Comparison of ENCODE assay signal across 16 mouse cellular contexts in the genomic region with DNA sequence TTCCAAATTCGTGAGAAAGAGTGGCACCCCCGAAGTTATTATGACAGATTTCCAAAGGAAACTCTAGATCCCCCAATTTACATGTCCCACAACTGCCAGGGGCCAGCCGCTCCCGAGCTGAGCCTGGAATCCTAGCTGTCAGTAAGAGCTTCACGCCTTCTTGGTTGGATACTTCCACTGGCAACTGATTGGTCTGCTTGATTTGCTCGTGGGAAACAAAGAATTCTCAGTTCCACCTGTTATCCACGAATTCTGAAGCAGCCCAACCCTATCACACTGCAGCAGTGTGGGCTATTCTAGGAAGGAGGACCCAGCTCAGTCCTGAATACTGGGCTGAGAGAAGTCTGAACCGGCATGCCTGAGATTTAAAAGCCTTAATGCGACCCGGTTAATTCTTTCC. TPM values are rescaled to one million over a fixed set of nuclear protein-coding genes. Genes with fewer than 3 reads are reported as not detected.
A peak's percentile ranks its signal among the peaks of the same experiment; 100 is the strongest.
DNase-seq lines count a peak whose midpoint lies in the region; ATAC-seq and TF ChIP-seq lines count a peak whose summit lies in the region.
"Had no signal": no experiment of that assay in that cellular context is flagged by ENCODE, and none has a peak within 500 bp of the region (broad histone marks: within the 10 kb centered on the region; RNA-seq: fewer than 3 reads in every experiment).

No protein-coding gene starts in this region.

- H3K36me3 ChIP-seq in kidney, embryonic 15.5 days, result no peaks in the 10 kb centered on the region
- no peaks in the 10 kb centered on the region for H3K36me3 ChIP-seq in hindbrain, embryonic 13.5 days
- H3K36me3 ChIP-seq in neural tube, embryonic 15.5 days, result no peaks in the 10 kb centered on the region
- H3K36me3 ChIP-seq in kidney, adult 2 months (ENCODE audit: control insufficient read depth, insufficient read depth, low read length), result no peaks in the 10 kb centered on the region
- H3K36me3 ChIP-seq: G1E had no signal

- H3K27ac ChIP-seq in cerebellum, adult 2 months (ENCODE audit: insufficient read depth, low read length), result no peak overlapping the region
- no peak overlapping the region for H3K27ac ChIP-seq in kidney, embryonic 15.5 days
- peak overlapping the region; percentile 67 for H3K27ac ChIP-seq in hindbrain, embryonic 13.5 days
- peak overlapping the region; percentile 45; the same call in 1 of the 2 replicates for H3K27ac ChIP-seq in neural tube, embryonic 15.5 days (replicated peaks)
- no peak overlapping the region for H3K27ac ChIP-seq in kidney, adult 2 months (ENCODE audit: insufficient read depth, low read depth, low read length)

- 4% methylated on average over 10 of the region's 10 CpGs for WGBS in cerebellum, adult 2 months
- 26% methylated on average over 10 of the region's 10 CpGs for WGBS in kidney, embryonic 15.5 days
- 28% methylated on average over 10 of the region's 10 CpGs for whole genome bisulfite sequencing in hindbrain, embryonic 13.5 days
- WGBS in neural tube, embryonic 15.5 days, result 22% methylated on average over 10 of the region's 10 CpGs
- WGBS in kidney, adult 2 months, result 33% methylated on average over 10 of the region's 10 CpGs

- peak overlapping the region; percentile 79 for H3K4me3 ChIP-seq in cerebellum, adult 2 months (replicated peaks; ENCODE audit: insufficient read depth, low read depth, low read length)
- H3K4me3 ChIP-seq in kidney, embryonic 15.5 days (replicated peaks), result no peak overlapping the region; the same call in 1 of the 2 replicates
- peak overlapping the region; percentile 88 for H3K4me3 ChIP-seq in hindbrain, embryonic 13.5 days
- H3K4me3 ChIP-seq in neural tube, embryonic 15.5 days (replicated peaks), result peak overlapping the region; percentile 85
- H3K4me3 ChIP-seq in kidney, adult 2 months (ENCODE audit: insufficient read depth, low read depth, low read length), result no peak overlapping the region

- peak overlapping the region; percentile 4; the same call in 1 of the 2 replicates for H3K4me2 ChIP-seq in kidney, embryonic 15.5 days
- H3K4me2 ChIP-seq in hindbrain, embryonic 13.5 days, result peak overlapping the region; percentile 82
- H3K4me2 ChIP-seq in neural tube, embryonic 15.5 days, result peak overlapping the region; percentile 72

- TF ChIP-seq CTCF in cerebellum, adult 2 months (IDR thresholded peaks at IDR 0.05; ENCODE audit: borderline replicate concordance, insufficient read depth, low read depth, low read length), result no peak
- no peak for TF ChIP-seq CTCF in kidney, adult 2 months (conservative IDR thresholded peaks at IDR 0.05; ENCODE audit: insufficient read depth, insufficient read length, low read depth, low read length)

- no peak overlapping the region for H3K9ac ChIP-seq in kidney, embryonic 15.5 days
- peak overlapping the region; percentile 95 for H3K9ac ChIP-seq in hindbrain, embryonic 13.5 days
- peak overlapping the region; percentile 88 for H3K9ac ChIP-seq in neural tube, embryonic 15.5 days (replicated peaks)

- ATAC-seq in cerebellum, adult (ENCODE audit: insufficient number of reproducible peaks, low FRiP score, low TSS enrichment), result no peak
- no peak for ATAC-seq in kidney, embryonic 15.5 days (replicated peaks; ENCODE audit: low FRiP score)
- ATAC-seq in hindbrain, embryonic 13.5 days (ENCODE audit: low FRiP score), result no peak
- ATAC-seq in neural tube, embryonic 15.5 days (ENCODE audit: low FRiP score), result no peak

- no peaks in the 10 kb centered on the region for H3K27me3 ChIP-seq in cerebellum, adult 2 months (ENCODE audit: control insufficient read depth, insufficient read depth, low read length)
- peaks cover 53% of the 10 kb centered on the region for H3K27me3 ChIP-seq in kidney, embryonic 15.5 days
- no peaks in the 10 kb centered on the region; the same call in 1 of the 2 replicates for H3K27me3 ChIP-seq in hindbrain, embryonic 13.5 days
- H3K27me3 ChIP-seq in neural tube, embryonic 15.5 days (replicated peaks), result no peaks in the 10 kb centered on the region
- H3K27me3 ChIP-seq in kidney, adult 2 months (replicated peaks; ENCODE audit: control insufficient read depth, insufficient read depth, low read length), result no peaks in the 10 kb centered on the region

- H3K4me1 ChIP-seq in cerebellum, adult 2 months (ENCODE audit: control insufficient read depth, insufficient read depth, low read length), result peaks cover 32% of the 10 kb centered on the region
- H3K4me1 ChIP-seq in kidney, embryonic 15.5 days, result peaks cover 27% of the 10 kb centered on the region
- H3K4me1 ChIP-seq in hindbrain, embryonic 13.5 days (replicated peaks), result peaks cover 58% of the 10 kb centered on the region
- H3K4me1 ChIP-seq in neural tube, embryonic 15.5 days, result peaks cover 61% of the 10 kb centered on the region
- no peaks in the 10 kb centered on the region for H3K4me1 ChIP-seq in kidney, adult 2 months (ENCODE audit: control insufficient read depth, insufficient read depth, low read length)

- peak; percentile 27 to 31 for DNase-seq in cerebellum, adult 2 months
- DNase-seq in kidney, adult 11 months, result no peak
- no peak for DNase-seq in kidney, adult 2 months
- DNase-seq in left cerebral cortex, postnatal 4 days, result no peak
- DNase-seq: adrenal gland, postnatal 10 days; embryo, embryonic 11 days; kidney, postnatal 14 days; lung, postnatal 10 days had no signal

- 0 out of 2 replicates have a peak, but pooled peaks cover 4% of the 10 kb centered on the region for H3K9me3 ChIP-seq in kidney, embryonic 15.5 days (replicated peaks)
- no peaks in the 10 kb centered on the region for H3K9me3 ChIP-seq in hindbrain, embryonic 13.5 days
- H3K9me3 ChIP-seq in neural tube, embryonic 15.5 days (replicated peaks), result no peaks in the 10 kb centered on the region

- no peak for TF ChIP-seq POLR2A in cerebellum, adult 2 months (IDR thresholded peaks at IDR 0.05; ENCODE audit: borderline replicate concordance, insufficient read depth, low read length)
- no peak for TF ChIP-seq POLR2A in kidney, adult 2 months (IDR thresholded peaks at IDR 0.05; ENCODE audit: low read depth, low read length)

- intact Hi-C loops in left cerebral cortex, postnatal 4 days (cut with DNase I), result no loop called here

RNA-seq across cellular contexts. Expression of gene Gm13090, which starts 17.1 kb away (rescaled TPM):
- not detected in 2 replicates for polyA plus RNA-seq in cerebellum, adult 2 months (2012; rRNA removed)
- not detected in 2 replicates for polyA plus RNA-seq in kidney, embryonic 15.5 days (2015; fragmentation: Nextera tagmentation; extraction: Ambion mirVana)
- polyA plus RNA-seq in hindbrain, embryonic 13.5 days (2015; fragmentation: Nextera tagmentation; extraction: Ambion mirVana), result not detected in 2 replicates
- 0.34 TPM in 1 of 2 replicates, not detected in the other for polyA plus RNA-seq in neural tube, embryonic 15.5 days (2015; fragmentation: Nextera tagmentation; extraction: Ambion mirVana)
- polyA plus RNA-seq in kidney, adult 2 months (2012; rRNA removed), result not detected in 2 replicates
- total RNA-seq in left cerebral cortex, postnatal 4 days (2021), result not detected
- total RNA-seq: adrenal gland, postnatal 10 days; G1E; gastrocnemius, adult 18-20 months; left cerebral cortex, postnatal 36 days had no signal
- polyA plus RNA-seq: G1E; spleen, adult 2 months had no signal

RNA-seq across cellular contexts. Expression of gene Vamp3, which starts 48.7 kb away (rescaled TPM):
- 61.3 and 67.9 TPM in 2 replicates for polyA plus RNA-seq in cerebellum, adult 2 months (2012; rRNA removed)
- polyA plus RNA-seq in kidney, embryonic 15.5 days (2015; fragmentation: Nextera tagmentation; extraction: Ambion mirVana), result 123 and 124 TPM in 2 replicates
- 59.9 and 61.5 TPM in 2 replicates for polyA plus RNA-seq in hindbrain, embryonic 13.5 days (2015; fragmentation: Nextera tagmentation; extraction: Ambion mirVana)
- 46.1 and 57.9 TPM in 2 replicates for polyA plus RNA-seq in neural tube, embryonic 15.5 days (2015; fragmentation: Nextera tagmentation; extraction: Ambion mirVana)
- 29.4 and 40.6 TPM in 2 replicates for polyA plus RNA-seq in kidney, adult 2 months (2012; rRNA removed)
- total RNA-seq in left cerebral cortex, postnatal 4 days (2021), result 10 to 100 TPM; 34.1 to 35.2 TPM

Comparison
In these comparisons a context has a peak if more than half of its experiments do, and no peak if none do; other contexts are left out.
1. DNase-seq: peak in cerebellum, adult 2 months (2 of 2); none in kidney, adult 11 months (single experiment), kidney, adult 2 months (single experiment) and left cerebral cortex, postnatal 4 days (single experiment).
2. H3K27ac ChIP-seq: peak in hindbrain, embryonic 13.5 days (single experiment) and neural tube, embryonic 15.5 days (single experiment); none in cerebellum, adult 2 months (single experiment), kidney, embryonic 15.5 days (single experiment) and kidney, adult 2 months (single experiment).
3. H3K4me3 ChIP-seq: peak in cerebellum, adult 2 months (single experiment), hindbrain, embryonic 13.5 days (single experiment) and neural tube, embryonic 15.5 days (single experiment); none in kidney, embryonic 15.5 days (single experiment) and kidney, adult 2 months (single experiment).
4. H3K4me2 ChIP-seq: peak in every context shown above with its lines; median percentile 82 in hindbrain, embryonic 13.5 days; 72 in neural tube, embryonic 15.5 days; 4 in kidney, embryonic 15.5 days.